Mouse (Mus musculus): Measurements from ENCODE around the gene Jsrp1.

DNA sequence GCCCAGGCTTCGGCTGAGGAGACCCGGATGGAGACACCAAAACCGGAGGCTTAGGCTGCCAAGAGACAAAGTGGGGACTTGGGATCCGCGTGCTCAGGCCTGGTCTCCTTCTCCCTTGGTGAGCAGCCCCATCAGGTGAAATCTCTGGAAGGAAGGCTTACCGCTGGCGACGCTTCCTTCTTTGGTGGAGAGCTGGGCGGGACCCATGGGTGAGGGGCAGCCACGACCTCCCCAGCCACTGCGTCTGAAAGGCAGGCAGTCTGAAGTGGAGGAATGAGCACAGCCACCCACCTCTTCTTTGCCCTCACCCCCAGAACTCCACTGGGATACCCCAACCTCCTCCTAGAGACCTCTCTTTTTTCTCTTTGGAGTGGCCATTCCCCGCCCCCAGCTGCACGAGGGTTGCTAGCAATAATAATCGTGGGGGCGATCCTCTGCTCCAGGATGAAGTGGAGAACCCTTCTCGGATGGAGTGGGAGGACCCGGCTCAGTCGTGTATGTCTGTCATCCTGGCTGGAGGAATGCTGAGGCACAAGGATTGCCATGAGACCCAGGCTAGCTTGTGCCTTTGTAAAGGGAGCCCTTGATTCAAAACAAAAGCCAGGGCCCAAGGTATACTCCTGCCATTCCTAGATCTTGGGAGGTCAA is 4.2 kb downstream of the Jsrp1 start:
- TF ChIP-seq EP300 (IDR thresholded peaks at IDR 0.05; ENCODE audit: low read depth) (no peak), CTCF (IDR thresholded peaks at IDR 0.05; ENCODE audit: low read depth) (no peak)

Measured in liver, postnatal 0 days (tissue).